Mouse (Mus musculus) brain, embryonic 14.5 days (tissue): Measurements from ENCODE around the gene Ppp1r15b. TPM values are rescaled to one million over a fixed set of nuclear protein-coding genes. Genes with fewer than 3 reads are reported as not detected.
A peak's percentile ranks its signal among the peaks of the same experiment; 100 is the strongest.

ENCODE experiments used
- DNase-seq: peaks from one replicate; pipeline ENCODE4 v3.0.0-alpha.2; 2011; ENCODE audit warnings: low read depth
- CTCF ChIP-seq: fragments of 200-500 bp; IDR thresholded peaks from 2 replicates; pipeline ENCODE4 v1.5.1; 2012; ENCODE audit warnings: inconsistent platforms, mild to moderate bottlenecking, moderate library complexity, borderline replicate concordance; ENCODE audit not compliant: insufficient read depth, insufficient read length; ENCODE audit errors: extremely low read depth
- POLR2A ChIP-seq: fragments of 200-500 bp; IDR thresholded peaks from 2 replicates; pipeline ENCODE4 v1.6.1; 2012; ENCODE audit warnings: mild to moderate bottlenecking, inconsistent platforms, borderline replicate concordance; ENCODE audit not compliant: poor library complexity, insufficient read depth, insufficient read length, severe bottlenecking; ENCODE audit errors: extremely low read depth
- polyA plus RNA-seq: library from polyadenylated mRNA; depleted of rRNA; stranded (reverse); fragments of >200 nt; gene quantifications from 2 replicates; pipeline ENCODE4 v1.2.3, GENCODE M21; 2012; rRNA removed

Gene Ppp1r15b
- 25.9 and 31.3 TPM in 2 replicates for polyA plus RNA-seq

DNA sequence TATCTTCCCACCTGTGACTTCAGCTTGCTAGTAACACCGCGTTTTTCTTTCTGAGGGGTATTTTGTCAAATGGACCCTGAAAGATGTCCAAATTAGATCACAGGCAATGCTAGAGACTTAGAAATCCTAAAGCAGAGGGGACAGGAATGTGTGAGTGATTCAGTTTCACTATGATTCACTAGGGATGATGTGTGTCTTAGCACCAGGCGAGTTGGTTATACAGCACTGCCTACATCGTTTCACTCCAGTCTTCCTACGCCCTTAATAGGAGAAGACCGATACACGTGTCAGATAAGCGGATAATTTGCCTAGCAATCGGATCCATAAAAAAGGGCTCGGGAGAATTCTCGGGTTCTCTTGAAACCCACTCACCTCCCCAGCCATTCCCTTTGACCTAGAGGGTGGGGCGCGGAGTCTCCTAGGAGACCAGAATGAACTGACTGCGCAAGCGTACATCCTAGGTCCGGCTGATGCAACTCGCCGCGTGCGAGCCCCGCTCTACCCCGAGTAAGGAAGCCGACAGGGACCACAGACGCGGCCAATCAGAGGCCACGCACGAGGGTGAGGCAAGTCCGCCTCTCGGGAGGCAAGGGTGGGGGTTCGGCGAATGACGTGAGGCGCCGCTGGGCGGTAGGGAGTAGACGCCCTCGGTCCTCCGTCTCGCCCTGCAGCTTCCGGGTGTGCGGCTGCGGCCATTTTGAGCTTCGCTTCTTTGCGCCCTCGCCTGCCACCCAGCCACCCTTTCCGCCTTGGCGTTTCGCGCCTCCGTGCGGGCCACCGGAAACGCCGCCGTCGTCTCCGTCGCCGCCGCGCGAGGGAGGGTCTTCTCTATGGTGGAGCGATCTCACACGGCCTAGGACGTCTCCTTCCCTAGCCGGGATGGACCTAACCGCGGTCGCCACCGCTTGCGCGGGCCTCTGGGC, at the start of gene Ppp1r15b:
Gene Ppp1r15b, plus strand, starts transcription at position 506 of the 923 bp plus-strand sequence.
- TF ChIP-seq POLR2A: peak; percentile 49; the same call in 1 of the 2 replicates
- no peak for TF ChIP-seq CTCF
- DNase-seq: peak; percentile 100

DNA sequence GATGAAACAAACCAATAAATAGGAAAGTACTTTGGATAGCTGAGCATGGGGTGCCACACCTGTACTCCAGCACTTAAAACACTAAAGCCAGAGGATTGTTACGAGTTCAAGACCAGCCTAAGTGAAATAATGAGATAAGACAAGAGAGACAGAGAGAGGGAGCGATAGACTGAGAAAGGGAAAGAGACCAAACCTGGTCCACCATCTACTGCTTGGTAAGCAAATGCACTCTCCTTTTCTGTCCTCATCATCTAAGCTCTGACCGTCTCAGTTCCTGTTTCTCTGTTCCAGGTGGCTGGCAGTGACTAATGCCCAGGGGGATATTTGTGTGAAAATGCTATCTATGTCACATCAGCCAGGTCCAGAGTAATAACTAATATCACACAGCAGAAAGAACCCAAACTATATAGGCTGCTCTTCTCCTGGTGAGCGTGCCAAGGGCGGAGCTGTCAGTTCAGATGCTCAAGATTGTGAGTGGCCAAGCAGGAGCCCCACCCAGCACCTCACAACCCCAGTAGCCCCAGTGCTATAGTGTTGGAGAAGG, 47.9 kb upstream of the Ppp1r15b start:
- DNase-seq: no peak
- TF ChIP-seq CTCF: no peak

DNA sequence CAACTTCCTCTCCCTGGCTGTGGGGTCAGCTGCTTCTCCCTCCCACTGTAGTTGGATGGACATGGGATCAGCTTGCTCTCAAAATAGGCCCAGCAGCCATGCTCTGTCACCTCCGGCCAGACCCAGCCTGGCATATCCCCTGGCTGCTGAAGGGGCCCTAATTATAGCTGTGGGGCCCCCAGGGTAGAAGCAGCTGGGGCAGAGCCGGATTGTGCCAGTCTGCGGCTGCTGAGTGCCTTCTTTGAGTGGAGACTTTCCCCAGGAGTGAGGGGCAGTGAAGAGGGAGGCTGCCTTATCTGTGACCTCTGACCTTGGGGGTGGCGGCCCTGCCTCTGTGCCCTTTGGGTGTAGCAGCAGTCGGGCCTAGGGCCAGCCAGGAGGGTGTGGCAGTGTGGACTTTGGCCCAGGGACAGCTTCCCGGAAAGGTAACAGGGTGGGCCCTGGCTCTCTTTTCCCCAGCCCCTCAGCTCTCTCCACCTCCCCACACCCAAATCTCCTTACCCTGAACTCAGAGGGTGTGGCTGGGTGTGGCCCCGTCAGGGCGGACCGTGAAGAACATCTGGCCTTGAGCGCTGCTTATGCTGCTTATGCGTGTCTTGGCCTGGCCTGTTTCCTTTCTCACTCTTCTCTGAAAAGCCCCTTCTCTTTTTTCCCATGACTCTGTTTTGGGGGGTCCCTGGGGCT, 46.9 kb upstream of the Ppp1r15b start:
- no peak for DNase-seq
- TF ChIP-seq CTCF (no peak), POLR2A (no peak)

DNA sequence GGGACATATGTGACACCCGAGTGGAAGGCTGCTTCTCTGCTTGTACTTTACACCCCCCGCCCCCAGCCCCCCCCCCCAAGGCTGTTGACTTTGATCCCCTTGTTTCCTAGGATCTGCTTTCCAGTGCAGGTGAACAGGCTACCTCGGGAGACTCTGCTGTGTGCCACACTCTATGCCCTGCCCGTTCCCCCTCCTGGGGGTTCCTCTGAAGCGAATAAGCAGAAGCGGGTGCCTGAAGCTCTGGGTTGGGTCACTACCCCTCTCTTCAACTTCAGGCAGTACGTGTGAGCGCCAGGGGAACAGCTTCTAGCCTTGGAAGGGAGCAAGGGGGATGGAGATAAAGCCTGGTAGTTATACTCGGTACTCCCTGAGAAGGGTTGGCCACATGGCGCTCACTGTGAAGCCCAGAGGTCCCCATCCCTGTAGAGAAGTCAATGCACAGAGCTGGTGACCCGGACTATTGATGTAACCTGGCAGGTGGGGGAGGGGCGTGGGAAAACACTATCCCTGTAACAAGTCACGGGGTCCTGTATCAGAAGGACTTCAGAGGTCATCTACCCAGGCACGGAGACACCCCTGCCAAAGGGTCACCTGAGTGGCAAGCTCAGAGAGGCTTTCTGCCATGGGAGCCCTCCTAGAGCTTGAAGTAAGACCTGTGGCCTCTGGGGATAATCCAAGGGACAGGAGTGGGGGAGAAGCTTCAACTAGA, 46.1 kb upstream of the Ppp1r15b start:
- DNase-seq: no peak
- TF ChIP-seq POLR2A (no peak), CTCF (no peak)

DNA sequence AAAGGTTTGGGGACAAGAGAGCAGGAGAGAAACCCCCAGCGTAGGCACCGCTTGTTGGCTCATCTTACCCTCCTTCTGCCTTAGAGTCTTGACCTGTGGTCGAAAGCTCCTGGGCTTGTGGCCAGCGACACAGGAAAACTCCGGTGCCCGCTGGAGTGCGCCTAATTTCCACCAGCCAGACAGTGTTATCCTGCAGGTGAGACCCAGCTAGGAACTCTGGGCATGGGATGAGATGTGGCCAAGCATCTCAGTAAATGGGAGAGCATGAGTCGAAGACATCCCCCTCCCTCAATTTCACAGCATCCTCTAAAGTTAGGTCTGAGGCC, 45.6 kb upstream of the Ppp1r15b start:
- no peak for DNase-seq
- TF ChIP-seq POLR2A: no peak
- TF ChIP-seq CTCF: no peak

DNA sequence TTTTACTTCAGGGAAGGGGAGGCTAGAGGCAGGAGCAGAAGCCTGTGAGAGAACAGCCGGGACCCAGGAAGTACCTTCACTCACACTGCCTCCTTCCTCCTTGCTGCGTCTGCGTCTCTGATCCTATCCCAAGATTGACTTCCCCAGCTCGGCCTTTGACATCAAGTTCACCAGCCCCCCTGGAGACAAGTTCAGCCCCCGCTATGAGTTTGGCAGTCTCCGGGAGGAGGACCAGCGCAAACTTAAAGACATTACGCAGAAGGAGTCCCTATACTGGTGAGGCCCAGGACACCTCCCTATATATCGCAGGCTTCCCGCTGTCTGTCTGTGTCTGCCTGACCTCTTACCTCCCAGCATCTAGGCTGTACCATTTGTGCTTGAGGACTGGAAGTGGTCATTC, 44.1 kb upstream of the Ppp1r15b start:
- DNase-seq: no peak
- TF ChIP-seq CTCF (no peak), POLR2A (no peak)

DNA sequence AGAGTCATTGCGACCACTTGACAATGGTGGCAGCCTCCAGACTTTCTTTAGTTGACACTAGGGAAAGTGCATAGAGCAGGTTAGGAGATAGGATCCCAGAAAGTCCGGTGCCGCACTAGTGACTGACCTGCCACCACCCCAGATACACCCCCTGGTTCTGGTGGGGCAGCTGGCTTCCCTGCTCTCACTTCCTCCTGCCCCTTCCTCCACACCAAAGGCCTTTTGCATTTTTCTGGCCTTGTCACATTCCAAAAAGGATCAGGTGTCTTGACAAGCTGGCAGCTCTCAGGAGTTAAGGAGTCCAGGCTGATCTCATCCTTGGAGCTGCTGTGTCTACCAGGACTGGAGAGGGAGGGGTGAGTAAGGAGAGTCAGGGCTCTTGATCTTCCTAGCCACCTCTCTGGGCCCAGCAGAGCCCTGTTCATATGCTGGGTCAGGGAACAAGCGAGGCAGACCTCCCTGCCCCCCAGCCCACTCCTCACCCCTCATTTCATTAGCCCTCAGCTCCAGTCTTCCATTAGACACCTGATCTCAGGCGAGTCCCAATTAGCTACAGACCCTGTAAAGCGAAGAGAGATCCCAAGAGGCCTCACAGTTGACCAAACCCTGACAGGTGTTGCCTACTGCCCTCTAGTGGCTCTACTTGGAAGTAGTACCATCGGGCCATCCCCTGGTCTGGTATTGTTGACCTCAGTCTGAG, 43.6 kb upstream of the Ppp1r15b start:
- TF ChIP-seq POLR2A (no peak), CTCF (peak; percentile 85)
- DNase-seq: peak; percentile 85

DNA sequence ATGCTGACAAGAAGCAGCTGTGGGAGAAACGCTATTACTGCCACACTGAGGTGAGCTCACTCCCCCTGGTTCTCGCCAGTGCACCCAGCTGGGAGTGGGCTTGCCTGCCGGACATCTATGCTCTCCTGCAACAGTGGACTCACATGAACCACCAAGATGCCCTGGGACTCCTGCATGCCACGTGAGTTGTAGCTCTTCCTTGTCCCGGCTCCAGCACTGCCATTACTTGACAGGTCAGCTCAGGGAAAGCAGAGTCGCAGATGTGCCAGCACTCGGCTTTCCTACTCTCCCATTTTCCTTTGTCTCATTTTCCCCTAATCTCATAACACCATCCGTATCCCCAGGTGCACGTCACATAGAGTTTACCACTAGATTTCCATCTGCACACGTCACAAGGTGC, 42.7 kb upstream of the Ppp1r15b start:
- no peak for DNase-seq
- no peak for TF ChIP-seq POLR2A
- no peak for TF ChIP-seq CTCF

DNA sequence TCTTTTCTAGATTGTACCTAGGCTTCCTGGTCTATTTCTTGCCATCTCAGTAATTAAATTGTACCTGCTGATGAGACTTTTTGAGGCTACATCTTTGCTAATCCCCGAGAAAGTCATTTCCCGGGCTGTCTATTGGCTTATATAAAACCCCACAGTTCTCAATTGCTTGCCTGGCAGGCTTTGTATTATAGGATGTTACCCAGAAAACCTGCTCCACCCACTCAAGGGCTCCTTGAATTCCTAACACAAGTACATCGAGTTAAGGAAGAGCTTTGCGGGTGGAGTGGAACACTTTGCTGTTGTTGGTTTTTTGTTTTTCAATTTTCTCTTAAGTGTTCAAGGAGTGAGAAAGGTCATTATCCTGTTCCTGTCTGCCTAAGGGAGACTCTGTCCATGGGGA, 41.5 kb upstream of the Ppp1r15b start:
- no peak for DNase-seq
- TF ChIP-seq POLR2A: no peak
- TF ChIP-seq CTCF: no peak

DNA sequence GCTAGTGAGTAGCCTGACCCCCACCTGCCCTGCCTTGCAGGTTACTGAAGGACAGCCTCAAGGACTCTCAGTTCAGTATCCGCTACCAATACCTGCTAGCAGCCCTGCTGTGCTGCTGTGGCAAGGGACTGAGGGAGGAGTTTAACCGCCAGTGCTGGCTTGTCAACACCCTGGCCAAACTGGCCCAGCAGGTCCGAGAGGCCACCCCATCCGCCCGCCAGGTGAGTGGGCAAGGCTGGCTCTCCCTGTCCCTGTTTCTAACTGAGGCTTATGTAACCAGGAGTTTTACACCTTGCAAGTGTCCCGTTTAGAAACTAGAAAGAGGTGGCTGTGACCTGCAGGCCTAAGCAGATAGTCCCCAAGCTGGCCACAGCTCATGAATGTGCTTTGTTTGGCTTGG, 40.3 kb upstream of the Ppp1r15b start:
- no peak for DNase-seq
- TF ChIP-seq POLR2A (no peak), CTCF (no peak)

DNA sequence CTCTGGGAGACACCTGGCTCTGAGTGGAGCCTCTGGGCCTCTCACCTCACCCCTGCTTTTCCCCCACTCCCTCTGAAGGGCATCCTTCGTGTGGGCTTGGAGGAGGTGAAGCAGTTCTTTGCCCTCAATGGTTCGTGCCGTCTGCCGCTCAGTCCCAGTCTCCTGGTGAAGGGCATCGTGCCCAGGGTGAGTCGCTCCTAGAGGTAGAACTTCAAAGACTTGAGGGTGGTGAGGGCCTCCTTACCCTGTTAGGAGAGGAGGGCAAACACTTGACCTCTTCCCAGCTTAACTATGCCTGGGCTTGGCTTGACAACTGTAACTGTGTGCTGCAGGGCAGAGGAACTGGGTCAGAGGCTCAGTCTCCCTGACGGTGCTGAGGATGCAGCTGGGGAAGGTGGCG, 39.5 kb upstream of the Ppp1r15b start:
- no peak for DNase-seq
- TF ChIP-seq POLR2A: no peak
- TF ChIP-seq CTCF: no peak

DNA sequence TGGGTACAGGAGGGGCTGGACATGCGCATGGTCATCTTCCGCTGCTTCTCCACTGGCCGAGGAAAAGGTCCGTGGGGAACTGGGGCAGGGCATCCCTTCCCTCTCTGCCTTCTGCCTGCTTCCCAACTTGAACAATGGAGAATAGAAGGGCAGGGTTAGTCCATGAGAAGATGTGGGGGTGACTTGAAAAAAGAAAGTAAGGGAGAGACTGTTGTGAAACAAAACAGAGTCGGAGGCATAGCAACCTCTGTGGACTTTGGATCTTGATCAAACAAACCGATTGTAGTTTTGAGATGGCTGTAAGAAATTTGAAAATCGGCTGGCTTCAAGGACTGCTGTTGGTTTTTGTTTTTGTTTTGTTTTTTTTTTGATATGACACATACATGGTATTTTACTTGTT, 37.2 kb upstream of the Ppp1r15b start:
- no peak for TF ChIP-seq CTCF
- TF ChIP-seq POLR2A: no peak

More for the DNA sequence above, 37.2 kb upstream of the Ppp1r15b start:
- no peak for DNase-seq
